Comparison of ENCODE assay signal across 15 mouse cellular contexts in genomic region chr2:28000660-28001059, GRCm38 (mm10).
DNase-seq lines count a peak whose midpoint lies in the region; ATAC-seq and TF ChIP-seq lines count a peak whose summit lies in the region.
"Had no signal": no experiment of that assay in that cellular context is flagged by ENCODE, and none has a peak within 500 bp of the region (broad histone marks: within the 10 kb centered on the region; RNA-seq: fewer than 3 reads in every experiment).

No protein-coding gene starts in this region.

- H3K27ac ChIP-seq in liver, postnatal 0 days (ENCODE audit: low read depth) = peak overlapping the region; percentile 65
- H3K27ac ChIP-seq: embryonic facial prominence, embryonic 12.5 days; heart, embryonic 13.5 days; lung, embryonic 15.5 days had no signal

- peaks cover 32% of the 10 kb centered on the region for H3K4me1 ChIP-seq in liver, postnatal 0 days (ENCODE audit: insufficient read depth)
- H3K4me1 ChIP-seq: embryonic facial prominence, embryonic 12.5 days had no signal

- WGBS in liver, postnatal 0 days (ENCODE audit: insufficient replicate concordance) = 68% methylated on average over 3 of the region's 3 CpGs

- H3K27me3 ChIP-seq in liver, postnatal 0 days (ENCODE audit: insufficient read depth, low read length) = no peaks in the 10 kb centered on the region
- H3K27me3 ChIP-seq: embryonic facial prominence, embryonic 12.5 days; heart, embryonic 13.5 days; lung, embryonic 15.5 days had no signal

- H3K4me2 ChIP-seq in liver, postnatal 0 days (ENCODE audit: low read depth, low read length) = peak overlapping the region; percentile 49
- H3K4me2 ChIP-seq: embryonic facial prominence, embryonic 12.5 days; lung, embryonic 15.5 days had no signal

- TF ChIP-seq EP300 in liver, postnatal 0 days (IDR thresholded peaks at IDR 0.05; ENCODE audit: low read depth) = no peak

- H3K36me3 ChIP-seq in liver, postnatal 0 days (replicated peaks; ENCODE audit: insufficient read depth, low read length) = no peaks in the 10 kb centered on the region

- H3K9ac ChIP-seq in liver, postnatal 0 days (replicated peaks) = peak overlapping the region; percentile 38; the same call in 1 of the 2 replicates
- H3K9ac ChIP-seq: embryonic facial prominence, embryonic 12.5 days; heart, embryonic 13.5 days; lung, embryonic 15.5 days had no signal

- no peak overlapping the region for H3K4me3 ChIP-seq in liver, postnatal 0 days (ENCODE audit: low read depth, low read length)
- H3K4me3 ChIP-seq: embryonic facial prominence, embryonic 12.5 days; heart, embryonic 13.5 days; lung, embryonic 15.5 days had no signal

- peak; percentile 46 for ATAC-seq in erythroid progenitor cell, adult 5-6 weeks (replicated peaks; ENCODE audit: low FRiP score, poor library complexity, severe bottlenecking)
- peak; percentile 40; the same call in 1 of the 2 replicates for ATAC-seq in liver, postnatal 0 days

- no peak for TF ChIP-seq CTCF in liver, postnatal 0 days (IDR thresholded peaks at IDR 0.05; ENCODE audit: low read depth)

- intact Hi-C loops in left cerebral cortex, postnatal 4 days (cut with DNase I) = no loop called here
- intact Hi-C loops in left cerebral cortex, postnatal 14 days (cut with DNase I) = no loop called here

- DNase-seq in cerebellum, postnatal 14 days = peak; percentile 34 to 53
- no peak for DNase-seq in cerebellum, adult 11-12 months
- DNase-seq in left cerebral cortex, postnatal 4 days = peak; percentile 45
- DNase-seq in left cerebral cortex, postnatal 14 days (ENCODE audit: low spot score in 2 of 2) = no peak
- no peak for DNase-seq in liver, postnatal 0 days
- no peak for DNase-seq in gastrocnemius, postnatal 25 days
- DNase-seq in ovary, postnatal 10 days (ENCODE audit: low spot score) = no peak
- DNase-seq: gastrocnemius, postnatal 36 days; kidney, adult 11 months; kidney, postnatal 4 days; thymus, postnatal 36 days had no signal

- H3K9me3 ChIP-seq in liver, postnatal 0 days (ENCODE audit: low read length) = no peaks in the 10 kb centered on the region
- H3K9me3 ChIP-seq: embryonic facial prominence, embryonic 12.5 days; heart, embryonic 13.5 days; lung, embryonic 15.5 days had no signal

Comparison
In these comparisons a context has a peak if more than half of its experiments do, and no peak if none do; other contexts are left out.
1. DNase-seq: peak in cerebellum, postnatal 14 days (2 of 2) and left cerebral cortex, postnatal 4 days (single experiment); none in cerebellum, adult 11-12 months (single experiment), left cerebral cortex, postnatal 14 days (0 of 2), liver, postnatal 0 days (single experiment), gastrocnemius, postnatal 25 days (single experiment) and ovary, postnatal 10 days (single experiment).